Mouse (Mus musculus): ENCODE data around the gene Nfatc3. TPM values are rescaled to one million over a fixed set of nuclear protein-coding genes. Genes with fewer than 3 reads are reported as not detected.

The Nfatc3 gene
- polyA plus RNA-seq, 1 experiment = 11.8 TPM

DNA sequence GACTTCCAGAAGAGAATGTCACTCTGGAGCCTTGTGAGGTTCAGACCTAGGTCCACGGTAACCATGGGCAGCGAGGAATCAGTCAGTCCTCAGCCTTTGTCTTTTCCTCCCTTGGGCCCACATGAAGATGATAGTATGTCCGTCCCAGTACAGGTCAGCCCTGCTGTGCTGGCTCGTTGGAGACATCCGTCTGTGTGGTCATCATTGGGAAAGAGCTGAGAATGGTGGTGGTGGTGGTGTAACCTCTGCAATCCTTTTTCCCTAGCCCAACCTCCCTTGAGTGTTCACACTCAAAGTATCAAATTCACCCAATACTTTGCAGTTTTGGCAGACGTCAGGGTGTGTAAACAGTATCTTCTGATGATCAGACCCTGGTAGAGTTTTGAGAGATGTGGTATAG, 8.8 kb upstream of the Nfatc3 start:
- no peak overlapping the region for H3K4me2 ChIP-seq (ENCODE audit: low read depth)
- H3ac ChIP-seq (ENCODE audit: control insufficient read depth, insufficient read length) = no peak overlapping the region
- no peak overlapping the region for H3K4me3 ChIP-seq
- H3K79me2 ChIP-seq (ENCODE audit: control insufficient read depth, insufficient read depth) = no peaks in the 10 kb centered on the region
- no peak for TF ChIP-seq MAX (IDR thresholded peaks at IDR 0.05; ENCODE audit: low read depth)
- no peak for TF ChIP-seq MYOG (IDR thresholded peaks at IDR 0.05; ENCODE audit: control insufficient read depth in 1 of 3, insufficient read depth in 1 of 3, insufficient read length in 2 of 3, low read depth in 2 of 3)
- TF ChIP-seq USF1 (IDR thresholded peaks at IDR 0.05; ENCODE audit: low read depth) = no peak
- no peak for TF ChIP-seq CEBPB (IDR thresholded peaks at IDR 0.05; ENCODE audit: insufficient read depth, poor library complexity, severe bottlenecking)
- H3K36me3 ChIP-seq (ENCODE audit: control insufficient read depth, insufficient read depth) = peaks cover 16% of the 10 kb centered on the region
- no peaks in the 10 kb centered on the region for H3K27me3 ChIP-seq (ENCODE audit: control insufficient read depth, insufficient read depth, insufficient read length)

DNA sequence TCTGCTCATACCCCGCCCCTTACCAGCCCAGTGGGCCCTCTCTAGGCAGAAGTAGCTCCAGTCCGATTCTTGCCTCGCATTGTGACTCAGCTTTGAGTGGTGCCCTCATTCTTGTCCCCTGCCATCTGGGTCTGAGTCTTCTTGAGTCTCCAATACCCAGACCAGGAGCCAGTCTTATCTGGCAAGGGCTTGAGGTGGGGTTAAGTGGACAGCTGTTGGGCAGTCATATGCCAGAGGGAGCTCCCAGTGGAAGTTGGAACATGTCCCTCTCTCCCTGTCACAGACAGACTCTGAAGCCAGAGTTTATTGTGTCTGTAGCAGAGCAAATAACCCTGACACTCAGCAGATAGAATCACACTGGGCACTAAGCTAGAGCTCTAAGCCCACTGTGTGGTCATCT, 7.6 kb upstream of the Nfatc3 start:
- Histone ChIP-seq H3K27me3 (ENCODE audit: control insufficient read depth, insufficient read depth, insufficient read length) (no peaks in the 10 kb centered on the region), H3K4me3 (no peak overlapping the region), H3ac (ENCODE audit: control insufficient read depth, insufficient read length) (no peak overlapping the region), H3K79me2 (ENCODE audit: control insufficient read depth, insufficient read depth) (no peaks in the 10 kb centered on the region), H3K4me2 (ENCODE audit: low read depth) (peak overlapping the region; percentile 38), H3K36me3 (ENCODE audit: control insufficient read depth, insufficient read depth) (peaks cover 16% of the 10 kb centered on the region)
- TF ChIP-seq TCF12 (IDR thresholded peaks at IDR 0.05; ENCODE audit: insufficient read depth, poor library complexity, severe bottlenecking) = peak; percentile 76
- no peak for TF ChIP-seq E2F4 (IDR thresholded peaks at IDR 0.05; ENCODE audit: insufficient read depth)
- TF ChIP-seq SRF (IDR thresholded peaks at IDR 0.05; ENCODE audit: control insufficient read depth, insufficient read length, low read depth) = no peak
- TF ChIP-seq MYOD1 (IDR thresholded peaks at IDR 0.05; ENCODE audit: control insufficient read depth in 1 of 3, insufficient read length in 2 of 3, low read depth in 2 of 3) = peak; percentile 39 to 80 (median 56)
- TF ChIP-seq POLR2A (IDR thresholded peaks at IDR 0.05; ENCODE audit: insufficient read length, low read depth) = peak; percentile 19
- peak in 2 of 3 experiments; percentile 91 to 97 for TF ChIP-seq MYOG (IDR thresholded peaks at IDR 0.05; ENCODE audit: control insufficient read depth in 1 of 3, insufficient read depth in 1 of 3, insufficient read length in 2 of 3, low read depth in 2 of 3)

DNA sequence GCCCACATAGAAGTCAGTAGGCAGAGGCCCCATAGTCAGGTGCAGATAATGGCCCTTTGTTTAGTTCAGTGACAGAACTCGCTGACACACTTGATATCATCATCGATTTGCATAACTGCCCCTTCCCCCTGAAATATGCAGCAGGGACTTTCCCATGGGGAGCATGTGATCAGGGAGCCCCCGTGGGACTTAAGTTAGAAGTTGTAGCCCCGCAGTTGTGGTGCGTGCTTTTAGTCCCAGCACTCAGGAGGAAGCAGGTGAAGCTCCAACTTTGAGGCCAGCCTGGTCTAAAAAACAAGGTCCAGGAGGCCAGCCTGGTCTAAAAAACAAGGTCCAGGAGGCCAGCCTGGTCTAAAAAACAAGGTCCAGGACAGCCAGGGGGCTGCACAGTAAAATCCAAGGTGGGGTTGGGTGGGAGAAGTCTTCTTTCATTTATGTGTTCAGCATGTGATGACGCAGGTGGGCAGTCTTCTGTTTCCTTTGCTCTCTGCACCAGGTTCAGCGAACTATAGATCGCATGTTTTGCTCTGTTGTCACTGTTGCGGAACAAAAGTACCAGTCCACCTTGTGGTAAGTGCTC, 6.0 kb upstream of the Nfatc3 start:
- H3K36me3 ChIP-seq (ENCODE audit: control insufficient read depth, insufficient read depth) = peaks cover 16% of the 10 kb centered on the region
- H3K4me3 ChIP-seq = no peak overlapping the region
- H3K4me2 ChIP-seq (ENCODE audit: low read depth) = no peak overlapping the region
- no peak overlapping the region for H3ac ChIP-seq (ENCODE audit: control insufficient read depth, insufficient read length)
- TF ChIP-seq USF1 (IDR thresholded peaks at IDR 0.05; ENCODE audit: low read depth) = no peak
- TF ChIP-seq TCF12 (IDR thresholded peaks at IDR 0.05; ENCODE audit: insufficient read depth, poor library complexity, severe bottlenecking) = no peak
- no peak for TF ChIP-seq POLR2AphosphoS2 (IDR thresholded peaks at IDR 0.05; ENCODE audit: insufficient read length, low read depth)
- no peak for TF ChIP-seq CEBPB (IDR thresholded peaks at IDR 0.05; ENCODE audit: insufficient read depth, poor library complexity, severe bottlenecking)
- no peak for TF ChIP-seq MYOD1 (IDR thresholded peaks at IDR 0.05; ENCODE audit: control insufficient read depth in 1 of 3, insufficient read length in 2 of 3, low read depth in 2 of 3)
- no peak for TF ChIP-seq MAX (IDR thresholded peaks at IDR 0.05; ENCODE audit: low read depth)
- no peak for TF ChIP-seq MYOG (IDR thresholded peaks at IDR 0.05; ENCODE audit: control insufficient read depth in 1 of 3, insufficient read depth in 1 of 3, insufficient read length in 2 of 3, low read depth in 2 of 3)
- TF ChIP-seq TCF3 (IDR thresholded peaks at IDR 0.05; ENCODE audit: insufficient read length, low read depth) = no peak
- H3K27me3 ChIP-seq (ENCODE audit: control insufficient read depth, insufficient read depth, insufficient read length) = no peaks in the 10 kb centered on the region
- no peaks in the 10 kb centered on the region for H3K79me2 ChIP-seq (ENCODE audit: control insufficient read depth, insufficient read depth)

DNA sequence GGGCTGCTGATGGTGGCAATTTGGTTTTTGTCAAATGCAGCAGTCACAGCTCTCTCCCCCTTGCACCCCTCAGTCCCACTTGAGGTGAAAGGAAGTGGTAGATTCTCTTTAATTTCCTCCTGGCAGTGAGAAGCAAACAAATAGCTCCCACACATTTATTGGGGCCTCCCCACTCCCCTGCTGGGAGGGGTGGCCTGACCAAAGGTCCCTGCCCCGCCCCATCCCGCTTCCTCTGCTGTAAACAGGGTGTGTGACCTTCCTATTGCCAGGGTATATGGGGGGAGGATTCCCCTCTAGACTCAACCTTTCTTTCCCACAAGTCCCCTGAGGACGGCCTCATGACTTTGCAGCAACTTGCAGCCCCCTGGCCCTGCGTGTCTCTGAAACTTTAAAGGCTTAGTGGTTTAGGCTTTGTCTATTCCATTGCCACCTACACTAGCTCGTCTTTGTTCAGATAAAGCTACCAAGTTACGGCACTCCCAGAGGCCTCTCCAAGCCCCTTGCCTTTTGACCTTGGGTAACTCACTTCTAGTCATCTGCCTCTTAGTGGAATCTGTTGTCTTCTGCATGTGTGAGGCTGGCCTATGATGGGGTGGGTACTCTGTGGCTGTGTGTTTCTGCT, 4.3 kb upstream of the Nfatc3 start:
- Histone ChIP-seq H3K36me3 (ENCODE audit: control insufficient read depth, insufficient read depth) (peaks cover 16% of the 10 kb centered on the region), H3ac (ENCODE audit: control insufficient read depth, insufficient read length) (no peak overlapping the region), H3K27me3 (ENCODE audit: control insufficient read depth, insufficient read depth, insufficient read length) (no peaks in the 10 kb centered on the region), H3K4me3 (no peak overlapping the region), H3K4me2 (ENCODE audit: low read depth) (no peak overlapping the region), H3K79me2 (ENCODE audit: control insufficient read depth, insufficient read depth) (no peaks in the 10 kb centered on the region)
- no peak for TF ChIP-seq CEBPB (IDR thresholded peaks at IDR 0.05; ENCODE audit: insufficient read depth, poor library complexity, severe bottlenecking)
- TF ChIP-seq POLR2AphosphoS2 (IDR thresholded peaks at IDR 0.05; ENCODE audit: insufficient read length, low read depth) = no peak
- no peak for TF ChIP-seq MAX (IDR thresholded peaks at IDR 0.05; ENCODE audit: low read depth)
- no peak for TF ChIP-seq POLR2A (IDR thresholded peaks at IDR 0.05; ENCODE audit: insufficient read length, low read depth)
- TF ChIP-seq TCF12 (IDR thresholded peaks at IDR 0.05; ENCODE audit: insufficient read depth, poor library complexity, severe bottlenecking) = no peak

DNA sequence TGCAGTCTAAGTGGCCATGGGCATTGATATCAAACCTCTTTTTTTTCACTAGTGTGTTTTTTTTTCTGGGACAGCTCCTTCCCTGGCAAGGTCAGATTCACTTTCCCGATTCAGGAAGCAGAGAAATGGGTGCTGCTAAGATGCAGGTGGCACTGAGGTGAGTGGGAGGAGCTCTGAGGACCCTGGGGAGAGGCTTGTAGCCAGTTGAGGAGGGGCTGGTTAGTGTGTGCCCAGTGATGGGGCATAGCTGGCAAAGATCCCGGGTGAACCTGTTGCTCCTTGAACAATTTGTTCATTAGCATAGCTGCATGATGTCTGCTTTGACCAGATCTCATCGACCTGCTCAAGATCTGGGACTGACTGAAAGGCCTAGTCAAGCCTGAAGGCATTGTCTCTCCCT, 3.6 kb upstream of the Nfatc3 start:
- no peak for TF ChIP-seq POLR2AphosphoS2 (IDR thresholded peaks at IDR 0.05; ENCODE audit: insufficient read length, low read depth)
- TF ChIP-seq CEBPB (IDR thresholded peaks at IDR 0.05; ENCODE audit: insufficient read depth, poor library complexity, severe bottlenecking) = no peak
- TF ChIP-seq TCF12 (IDR thresholded peaks at IDR 0.05; ENCODE audit: insufficient read depth, poor library complexity, severe bottlenecking) = no peak
- Histone ChIP-seq H3K36me3 (ENCODE audit: control insufficient read depth, insufficient read depth) (peaks cover 16% of the 10 kb centered on the region), H3K4me2 (ENCODE audit: low read depth) (no peak overlapping the region), H3ac (ENCODE audit: control insufficient read depth, insufficient read length) (no peak overlapping the region), H3K27me3 (ENCODE audit: control insufficient read depth, insufficient read depth, insufficient read length) (no peaks in the 10 kb centered on the region), H3K79me2 (ENCODE audit: control insufficient read depth, insufficient read depth) (peaks cover 3% of the 10 kb centered on the region), H3K4me3 (no peak overlapping the region)
